In genomic region chrX:133898014-133898542, GRCm38 (mm10) we compare ENCODE assay signal across 8 mouse cellular contexts. TPM values are rescaled to one million over a fixed set of nuclear protein-coding genes. Genes with fewer than 3 reads are reported as not detected.
DNase-seq lines count a peak whose midpoint lies in the region; ATAC-seq and TF ChIP-seq lines count a peak whose summit lies in the region.

Tspan6 (minus strand) TSS chrX:133898429.

- TF ChIP-seq CTCF in left cerebral cortex, adult 2 months (IDR thresholded peaks at IDR 0.05): peak; percentile 52

- no peak within 1 kb of the TSS for H3K27ac ChIP-seq in left cerebral cortex, adult 2 months

- intact Hi-C loops in left cerebral cortex, adult 2 months (cut with DNase I): loop anchor here (5.0 kb wide), 1 partner anchor 111 kb away; no protein-coding TSS in a partner anchor

- DNase-seq in ZHBTc4 (ENCODE audit: low read depth, low spot score): peak; percentile 76
- peak; percentile 68 for DNase-seq in gastrocnemius, postnatal 10 days
- DNase-seq in hindlimb bud, embryonic 11.5 days (ENCODE audit: extremely low spot score, low read depth, low spot score): peak; percentile 71
- DNase-seq in left cerebral cortex, adult 2 months (ENCODE audit: extremely low spot score in 1 of 2, low spot score in 2 of 2): peak; percentile 75 to 81
- DNase-seq in right cerebral cortex, postnatal 10 days (ENCODE audit: low spot score in 2 of 2): peak; percentile 90 to 91
- peak; percentile 79 for DNase-seq in urinary bladder, postnatal 14 days (ENCODE audit: low spot score)

- H3K4me3 ChIP-seq in left cerebral cortex, adult 2 months: peak within 1 kb of the TSS; percentile 55

- ATAC-seq in common myeloid progenitor, adult 5-6 weeks (replicated peaks; ENCODE audit: low read depth, poor library complexity, severe bottlenecking): peak; percentile 99
- peak; percentile 76 for ATAC-seq in megakaryocyte, adult 5-6 weeks (ENCODE audit: poor library complexity, severe bottlenecking)

RNA-seq across cellular contexts. Expression of gene Tspan6, which starts in this region (rescaled TPM):
- total RNA-seq in common myeloid progenitor, adult 5-6 weeks (2017): 9.6 and 11.0 TPM in 2 replicates
- 10 to 100 TPM; 17.9 to 23.0 TPM for total RNA-seq in gastrocnemius, postnatal 10 days (2021)
- total RNA-seq in left cerebral cortex, adult 2 months (2021): 10 to 100 TPM; 12.6 to 16.5 TPM
- total RNA-seq in megakaryocyte, adult 5-6 weeks (2015): 0.13 and 0.43 TPM in 2 replicates
- 2.0 TPM in 1 of 2 replicates, not detected in the other for total RNA-seq in megakaryocyte, adult 5-6 weeks (2017)
